Mouse (Mus musculus): ENCODE data around the gene Sorcs2.
"Not testable (repeated sequence)": the region's sequence is repeated elsewhere in the genome, so short reads cannot be mapped to it uniquely, and the experiment has no call there.

Gene Sorcs2

GRCm38 (mm10) chr5:36390591-36390927 lies 7.4 kb downstream of the Sorcs2 start:
- DNase-seq (ENCODE audit: low spot score in 2 of 2): not testable (repeated sequence)

GRCm38 (mm10) chr5:36389731-36390590 lies 8.0 kb downstream of the Sorcs2 start:
- DNase-seq (ENCODE audit: low spot score in 2 of 2): no peak

- no peak for DNase-seq (ENCODE audit: low spot score in 2 of 2)
These were observed 12.9 kb downstream of the Sorcs2 start for GRCm38 (mm10) chr5:36385062-36385461.

- no peak for DNase-seq (ENCODE audit: low spot score in 2 of 2)
These were observed 14.5 kb downstream of the Sorcs2 start for GRCm38 (mm10) chr5:36383431-36383830.

- no peak for DNase-seq (ENCODE audit: low spot score in 2 of 2)
These were observed 15.2 kb downstream of the Sorcs2 start for GRCm38 (mm10) chr5:36382721-36383120.

- DNase-seq (ENCODE audit: low spot score in 2 of 2): no peak
These were observed 15.7 kb downstream of the Sorcs2 start for GRCm38 (mm10) chr5:36382134-36382693.

- peak in 1 of 2 experiments; percentile 65 for DNase-seq (ENCODE audit: low spot score in 2 of 2)
These were observed 17.9 kb downstream of the Sorcs2 start for GRCm38 (mm10) chr5:36379938-36380511.

- DNase-seq (ENCODE audit: low spot score in 2 of 2): no peak
These were observed 19.6 kb downstream of the Sorcs2 start for GRCm38 (mm10) chr5:36378370-36378738.

GRCm38 (mm10) chr5:36377456-36378369 lies 20.2 kb downstream of the Sorcs2 start:
- no peak for DNase-seq (ENCODE audit: low spot score in 2 of 2)

GRCm38 (mm10) chr5:36375886-36376285 lies 22.1 kb downstream of the Sorcs2 start:
- DNase-seq (ENCODE audit: low spot score in 2 of 2): no peak

GRCm38 (mm10) chr5:36374221-36375050 lies 23.5 kb downstream of the Sorcs2 start:
- DNase-seq (ENCODE audit: low spot score in 2 of 2): no peak

- no peak for DNase-seq (ENCODE audit: low spot score in 2 of 2)
These were observed 24.6 kb downstream of the Sorcs2 start for GRCm38 (mm10) chr5:36373246-36373891.

- DNase-seq (ENCODE audit: low spot score in 2 of 2): no peak
These were observed 26.2 kb downstream of the Sorcs2 start for GRCm38 (mm10) chr5:36371731-36372130.

- no peak for DNase-seq (ENCODE audit: low spot score in 2 of 2)
These were observed 28.7 kb downstream of the Sorcs2 start for GRCm38 (mm10) chr5:36369261-36369684.

GRCm38 (mm10) chr5:36368511-36369135 lies 29.3 kb downstream of the Sorcs2 start:
- no peak for DNase-seq (ENCODE audit: low spot score in 2 of 2)

GRCm38 (mm10) chr5:36367911-36368310 lies 30.0 kb downstream of the Sorcs2 start:
- DNase-seq (ENCODE audit: low spot score in 2 of 2): peak in 1 of 2 experiments; percentile 34

GRCm38 (mm10) chr5:36367181-36367610 lies 30.7 kb downstream of the Sorcs2 start:
- DNase-seq (ENCODE audit: low spot score in 2 of 2): peak in 1 of 2 experiments; percentile 38

GRCm38 (mm10) chr5:36361749-36362148 lies 36.2 kb downstream of the Sorcs2 start:
- no peak for DNase-seq (ENCODE audit: low spot score in 2 of 2)

GRCm38 (mm10) chr5:36360343-36360742 lies 37.6 kb downstream of the Sorcs2 start:
- no peak for DNase-seq (ENCODE audit: low spot score in 2 of 2)
